Mouse (Mus musculus) c-Kit-positive CD71-positive TER-119-negative erythroid progenitor cells, embryonic 14.5 days (primary cell): Measurements from ENCODE around the gene Zfp488.

ENCODE experiments used
- DNase-seq: peaks from one replicate; pipeline ENCODE4 v3.0.0-alpha.2; 2013; ENCODE audit warnings: low read depth

Zfp488 gene

DNA sequence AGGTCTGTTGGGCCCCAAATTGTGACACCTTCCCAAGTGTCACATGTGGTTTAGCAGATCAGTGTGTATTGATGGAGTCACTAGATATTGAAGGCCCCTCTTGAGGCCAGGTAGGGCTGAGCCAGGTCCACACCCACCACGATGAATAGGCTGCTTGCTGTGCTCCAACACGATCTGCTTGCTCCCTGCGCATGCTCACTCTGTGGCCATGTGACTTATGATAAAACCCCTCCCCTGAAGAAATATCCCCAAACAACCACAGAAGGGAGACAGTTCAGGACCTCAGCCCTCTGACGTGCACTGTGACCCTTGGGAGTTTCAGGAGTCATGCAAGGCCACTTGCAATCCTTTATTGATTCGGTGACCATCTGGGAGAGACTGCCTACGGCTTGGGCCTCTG lies 32.4 kb downstream of the Zfp488 start:
- no peak for DNase-seq

DNA sequence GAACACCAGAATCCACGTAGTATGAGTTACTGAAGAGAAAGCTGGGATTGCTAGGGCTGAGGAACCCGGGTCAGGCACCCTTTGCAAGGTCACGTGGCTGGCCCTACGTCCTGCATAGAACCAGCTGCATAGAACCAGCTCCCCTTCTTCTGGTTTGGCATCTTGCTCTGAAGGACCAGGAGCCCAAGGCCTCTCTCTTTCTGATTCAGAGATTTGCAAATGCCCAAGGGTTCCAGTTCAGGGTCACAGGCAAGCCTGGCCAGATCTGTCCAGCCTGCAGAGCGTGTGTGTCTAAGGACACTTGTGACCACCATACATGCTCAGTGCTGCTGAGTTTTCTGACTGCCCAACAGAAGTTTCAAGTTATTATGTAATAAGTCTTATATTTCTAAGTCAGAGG lies 36.3 kb downstream of the Zfp488 start:
- no peak for DNase-seq

DNA sequence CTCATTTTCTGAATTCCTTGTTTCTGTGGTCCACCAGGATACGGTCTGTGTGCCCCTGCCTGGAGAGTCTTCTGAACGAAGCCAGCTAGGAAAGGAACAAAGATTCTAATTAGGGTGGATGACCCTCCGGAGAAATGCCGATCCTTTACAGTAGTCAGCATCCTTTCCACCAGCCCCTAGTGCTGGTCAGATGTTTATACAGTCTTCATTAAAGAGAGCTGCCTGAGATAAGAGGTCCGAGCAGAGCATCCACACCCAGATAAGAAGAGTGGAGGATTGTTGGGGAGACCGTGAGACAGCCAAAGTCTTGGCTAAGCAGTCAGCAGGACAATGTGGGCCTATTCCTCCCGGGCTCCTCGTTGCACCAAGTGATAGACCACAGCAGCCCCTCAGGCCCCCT lies 37.8 kb downstream of the Zfp488 start, which contains the start of gene Gdf2:
TSS of gene Gdf2 (plus strand) at position 301 of the 400 bp plus-strand sequence.
- DNase-seq, result no peak

DNA sequence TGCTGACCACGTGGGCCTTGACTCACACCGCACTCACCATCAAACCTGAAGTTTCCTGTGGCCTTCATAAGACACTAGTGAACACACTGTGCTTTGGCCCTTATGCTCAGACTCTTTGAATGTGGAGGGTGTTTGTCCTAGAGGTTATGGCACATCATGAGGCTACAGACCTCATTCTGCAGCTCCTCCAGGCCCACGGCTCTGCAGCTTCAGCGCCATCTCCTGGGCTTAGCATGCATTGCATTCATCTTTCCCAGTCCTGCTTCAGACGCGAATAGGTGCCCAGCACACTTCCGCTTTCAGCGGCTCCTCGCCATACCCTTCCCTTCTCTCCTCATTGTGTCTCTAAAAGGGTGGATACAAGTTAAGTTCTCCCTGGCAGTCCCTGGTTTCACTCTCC lies 39.4 kb downstream of the Zfp488 start:
- no peak for DNase-seq

DNA sequence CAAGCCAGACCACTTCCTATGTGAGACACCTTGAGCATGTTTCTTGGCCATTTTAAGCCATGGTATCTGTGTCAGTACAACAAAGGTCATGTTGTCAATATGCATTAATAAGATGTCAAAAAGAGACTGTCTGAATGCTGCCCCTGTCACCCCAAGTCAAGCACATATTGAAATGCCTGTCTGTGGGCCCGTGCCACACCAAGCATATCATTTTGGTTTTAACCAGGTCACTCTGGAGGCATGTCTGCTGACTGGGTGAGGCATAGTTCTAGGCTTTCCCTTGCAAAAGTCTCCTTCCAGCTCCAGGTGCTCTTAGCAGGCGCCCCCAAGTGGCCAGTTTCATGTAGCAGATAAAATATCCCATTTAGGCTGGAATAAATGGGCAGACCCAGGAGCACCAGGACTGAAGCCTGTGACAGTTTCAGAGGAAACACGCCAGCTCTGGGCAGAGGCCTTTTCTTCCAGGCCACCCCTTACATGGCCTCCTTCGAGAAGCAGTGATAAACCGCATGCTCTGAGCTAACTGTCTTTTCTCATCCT lies 44.7 kb downstream of the Zfp488 start:
- DNase-seq, result no peak

DNA sequence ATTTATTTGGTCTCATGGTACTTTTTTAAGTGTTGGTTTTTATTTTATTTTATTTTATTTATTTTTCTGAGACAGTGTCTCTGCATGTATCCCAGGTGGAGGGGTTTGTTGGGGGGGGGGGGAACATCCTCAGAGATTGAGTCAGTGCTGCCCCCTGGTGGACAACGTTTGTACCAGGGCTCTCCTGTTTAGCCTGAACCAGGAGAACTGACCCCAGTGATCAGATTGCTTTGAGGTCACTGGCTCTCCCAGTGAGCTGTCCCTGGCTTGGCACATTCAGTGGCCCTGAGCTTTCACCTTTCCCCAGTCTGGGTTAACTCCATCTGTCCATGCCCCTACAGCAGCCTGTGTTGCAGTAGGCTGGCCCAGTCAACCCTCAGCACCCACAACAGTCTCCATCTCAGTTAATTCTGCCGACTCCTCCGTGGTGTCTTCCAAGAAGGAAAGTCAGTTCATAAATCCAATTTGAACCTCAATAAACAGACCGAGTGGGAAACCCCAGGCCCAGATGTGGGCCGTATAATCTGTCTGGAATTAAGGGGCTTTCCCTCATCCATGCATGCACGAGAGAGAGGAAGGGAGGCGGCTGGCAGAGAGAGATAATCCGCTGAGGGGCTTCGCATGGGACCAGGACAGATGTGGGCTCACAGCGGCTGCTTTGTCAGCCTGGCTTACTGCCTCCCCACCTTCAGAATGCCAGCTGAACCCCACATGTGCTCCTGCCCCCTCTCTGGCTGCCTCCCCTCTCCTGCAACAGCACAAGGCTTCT lies 45.4 kb downstream of the Zfp488 start:
- no peak for DNase-seq

DNA sequence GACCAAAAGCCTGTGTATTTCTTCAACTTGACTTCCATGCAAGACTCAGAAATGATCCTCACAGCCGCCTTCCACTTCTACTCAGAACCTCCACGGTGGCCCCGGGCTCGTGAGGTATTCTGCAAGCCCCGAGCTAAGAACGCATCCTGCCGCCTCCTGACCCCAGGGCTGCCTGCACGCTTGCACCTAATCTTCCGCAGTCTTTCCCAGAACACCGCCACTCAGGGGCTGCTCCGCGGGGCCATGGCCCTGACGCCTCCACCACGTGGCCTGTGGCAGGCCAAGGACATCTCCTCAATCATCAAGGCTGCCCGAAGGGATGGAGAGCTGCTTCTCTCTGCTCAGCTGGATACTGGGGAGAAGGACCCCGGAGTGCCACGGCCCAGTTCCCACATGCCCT lies 46.7 kb downstream of the Zfp488 start:
- DNase-seq, result no peak

DNA sequence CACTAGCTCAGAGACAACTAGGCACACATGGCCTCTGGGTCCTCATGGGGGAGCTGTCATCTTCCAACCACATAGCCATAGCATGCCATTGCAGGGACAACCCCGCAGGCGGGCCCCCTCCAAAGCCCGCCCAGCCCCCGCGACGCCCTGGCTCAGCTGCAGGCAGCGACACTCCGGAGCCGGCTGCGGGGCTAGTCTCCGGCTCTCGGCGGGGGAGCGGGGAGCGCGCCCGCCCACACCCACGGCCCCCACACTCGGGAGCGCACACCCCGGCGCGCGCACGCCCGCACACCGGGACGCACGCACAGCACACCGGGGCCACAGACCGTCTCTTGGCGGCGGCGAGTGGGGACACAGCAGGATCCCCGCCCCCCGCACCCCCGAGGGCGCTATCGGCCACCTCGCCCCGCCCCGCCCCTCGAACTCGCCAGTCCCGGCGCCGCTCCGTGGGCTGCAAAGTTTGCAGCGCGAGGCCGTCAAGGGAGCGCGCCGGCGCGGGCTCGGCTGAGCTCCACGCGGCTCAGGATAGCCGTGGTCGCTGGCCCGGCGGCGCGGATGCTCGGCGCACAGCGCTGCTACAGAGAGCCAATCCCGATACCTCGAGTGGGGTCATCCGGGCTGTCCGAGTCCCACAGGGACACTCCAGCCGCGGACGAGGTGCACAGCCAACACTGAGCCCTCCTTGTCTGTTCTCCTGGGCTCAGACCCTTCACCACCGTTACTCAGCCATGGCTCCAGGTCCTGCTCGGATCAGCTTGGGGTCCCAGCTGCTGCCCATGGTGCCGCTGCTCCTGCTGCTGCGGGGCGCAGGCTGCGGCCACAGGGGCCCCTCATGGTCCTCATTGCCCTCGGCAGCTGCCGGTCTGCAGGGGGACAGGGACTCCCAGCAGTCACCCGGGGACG lies 55.1 kb downstream of the Zfp488 start, which contains the start of gene Gdf10:
TSS of gene Gdf10 (plus strand) at position 420 of the 903 bp plus-strand sequence.
- no peak for DNase-seq

DNA sequence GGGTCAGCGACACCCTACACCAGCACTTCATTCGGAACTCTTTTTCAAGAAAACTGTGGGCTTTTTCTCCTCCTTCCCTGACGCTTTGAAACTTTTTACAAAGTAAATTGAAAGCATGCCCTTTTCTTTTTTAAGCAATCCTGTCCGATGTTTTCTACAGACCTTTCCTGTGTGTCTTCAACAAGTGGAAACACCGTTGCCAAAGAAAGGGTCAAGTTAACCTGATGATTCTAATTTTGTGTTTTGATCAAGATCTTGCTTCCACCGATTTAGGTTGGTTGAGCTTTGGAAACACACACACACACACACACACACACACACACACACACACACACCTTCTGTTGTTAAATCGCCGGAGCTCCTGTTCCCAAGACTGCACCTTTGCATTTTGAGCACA lies 55.8 kb downstream of the Zfp488 start:
- no peak for DNase-seq

DNA sequence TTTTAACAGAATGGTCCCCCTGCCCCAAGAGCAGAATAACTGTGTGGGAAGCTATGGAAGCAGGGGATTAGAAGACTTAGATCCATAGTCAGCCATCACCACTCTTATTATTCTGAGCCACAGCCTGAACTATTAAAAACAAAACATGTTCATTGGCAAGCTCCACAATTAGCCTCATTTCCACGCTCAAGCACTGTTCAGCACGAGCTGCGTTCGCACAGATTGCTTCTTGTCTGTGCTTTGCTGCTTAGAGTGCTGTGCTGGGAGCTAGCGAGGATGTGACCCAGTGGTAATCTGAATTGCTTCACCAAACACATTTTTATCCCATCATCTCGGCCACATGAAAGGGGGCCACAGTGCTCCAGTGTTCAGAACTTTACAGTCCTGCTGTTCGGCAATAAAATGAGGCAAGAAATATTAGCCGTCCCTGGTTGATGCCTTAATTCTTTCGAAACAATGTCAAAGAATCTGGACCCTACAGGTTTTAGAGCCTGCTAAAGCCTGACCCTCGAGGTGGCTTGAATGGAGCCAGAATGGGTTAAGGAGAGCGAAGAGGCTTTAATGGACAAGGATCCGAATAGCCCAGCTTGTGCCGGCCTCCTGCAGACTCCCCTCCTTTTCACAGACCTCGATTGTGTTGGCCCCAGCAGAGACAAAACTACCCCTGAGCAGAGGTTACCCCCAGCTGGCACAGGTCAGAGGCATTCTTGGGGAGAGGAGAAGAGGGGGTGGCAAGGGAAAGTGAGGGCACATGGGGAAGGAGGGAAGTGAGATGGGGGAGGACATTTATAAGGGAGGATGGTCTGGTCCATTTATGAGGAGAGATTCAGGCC lies 57.6 kb downstream of the Zfp488 start:
- DNase-seq, result no peak
